ENCODE assay signal across 8 mouse cellular contexts in genomic region chr11:31672170-31672563, GRCm38 (mm10). TPM values are rescaled to one million over a fixed set of nuclear protein-coding genes. Genes with fewer than 3 reads are reported as not detected.
DNase-seq lines count a peak whose midpoint lies in the region; ATAC-seq lines count a peak whose summit lies in the region.

No protein-coding gene starts in this region.

- ATAC-seq in hindbrain, embryonic 12.5 days (ENCODE audit: low FRiP score): peak; percentile 79
- ATAC-seq in midbrain, embryonic 12.5 days (ENCODE audit: low FRiP score, low read depth): peak; percentile 53

- H3K27me3 ChIP-seq in hindbrain, embryonic 12.5 days: no peaks in the 10 kb centered on the region
- no peaks in the 10 kb centered on the region for H3K27me3 ChIP-seq in midbrain, embryonic 12.5 days

- no peaks in the 10 kb centered on the region for H3K9me3 ChIP-seq in hindbrain, embryonic 12.5 days (replicated peaks)
- H3K9me3 ChIP-seq in midbrain, embryonic 12.5 days: no peaks in the 10 kb centered on the region

- no peak overlapping the region for H3K27ac ChIP-seq in brown adipose tissue, adult 24 weeks (replicated peaks; ENCODE audit: low read depth, low read length)
- H3K27ac ChIP-seq in hindbrain, embryonic 12.5 days: peak overlapping the region; percentile 60; the same call in 1 of the 2 replicates
- H3K27ac ChIP-seq in midbrain, embryonic 12.5 days (replicated peaks): no peak overlapping the region

- WGBS in hindbrain, embryonic 12.5 days: 11% methylated on average over 9 of the region's 9 CpGs
- 13% methylated on average over 9 of the region's 9 CpGs for WGBS in midbrain, embryonic 12.5 days

- DNase-seq in kidney, adult 9 months: peak; percentile 42
- no peak for DNase-seq in kidney, adult 8-10 months
- no peak for DNase-seq in frontal cortex, postnatal 36 days (ENCODE audit: low spot score in 2 of 2)
- DNase-seq in layer of hippocampus, adult 18-20 months (ENCODE audit: low spot score in 2 of 2): no peak
- DNase-seq in c-Kit-positive CD71-positive TER-119-positive erythroid progenitor cells, embryonic 14.5 days (ENCODE audit: low spot score): no peak

- peak overlapping the region; percentile 72 for H3K9ac ChIP-seq in hindbrain, embryonic 12.5 days
- H3K9ac ChIP-seq in midbrain, embryonic 12.5 days (replicated peaks): peak overlapping the region; percentile 95

- peak overlapping the region; percentile 67 for H3K4me3 ChIP-seq in brown adipose tissue, adult 24 weeks (ENCODE audit: insufficient read depth, low read depth, low read length)
- peak overlapping the region; percentile 94 for H3K4me3 ChIP-seq in hindbrain, embryonic 12.5 days
- H3K4me3 ChIP-seq in midbrain, embryonic 12.5 days: peak overlapping the region; percentile 95

- H3K36me3 ChIP-seq in hindbrain, embryonic 12.5 days: peaks cover 25% of the 10 kb centered on the region
- H3K36me3 ChIP-seq in midbrain, embryonic 12.5 days: peaks cover 25% of the 10 kb centered on the region

- peaks cover 7% of the 10 kb centered on the region; the same call in 1 of the 2 replicates for H3K4me1 ChIP-seq in brown adipose tissue, adult 24 weeks (ENCODE audit: control insufficient read depth, insufficient read depth, insufficient read length, low read length)
- H3K4me1 ChIP-seq in hindbrain, embryonic 12.5 days: peaks cover 20% of the 10 kb centered on the region
- peaks cover 19% of the 10 kb centered on the region for H3K4me1 ChIP-seq in midbrain, embryonic 12.5 days

- H3K4me2 ChIP-seq in hindbrain, embryonic 12.5 days (replicated peaks): peak overlapping the region; percentile 63
- H3K4me2 ChIP-seq in midbrain, embryonic 12.5 days (replicated peaks): peak overlapping the region; percentile 64

RNA-seq across cellular contexts. Expression of gene Bod1, which starts 0.5 kb away (rescaled TPM):
- 39.1 and 45.5 TPM in 2 replicates for polyA plus RNA-seq in brown adipose tissue, adult 24 weeks (2012; ENCODE audit: insufficient read depth, insufficient read length, missing spikeins)
- 146 and 162 TPM in 2 replicates for polyA plus RNA-seq in hindbrain, embryonic 12.5 days (2016; fragmentation: Nextera tagmentation; extraction: Ambion mirVana)
- 162 and 177 TPM in 2 replicates for polyA plus RNA-seq in midbrain, embryonic 12.5 days (2016; fragmentation: Nextera tagmentation; extraction: Ambion mirVana)
- 100 to 1,000 TPM; 108 to 110 TPM for total RNA-seq in layer of hippocampus, adult 18-20 months (2021)
